Mouse (Mus musculus): ENCODE results near the gene Ank3.

GRCm38 (mm10) chr10:69927012-69927411 is 528.4 kb downstream of the Ank3 start:
- no peak for TF ChIP-seq CTCF (IDR thresholded peaks at IDR 0.05; ENCODE audit: extremely low read depth, insufficient read length, insufficient replicate concordance, low read depth, low read length)
- TF ChIP-seq POLR2A (IDR thresholded peaks at IDR 0.05; ENCODE audit: low read depth, low read length) = no peak
